Mouse (Mus musculus): ENCODE measurements around the gene Pmf1.
A peak's percentile ranks its signal among the peaks of the same experiment; 100 is the strongest.
"Not testable (repeated sequence)": the region's sequence is repeated elsewhere in the genome, so short reads cannot be mapped to it uniquely, and the experiment has no call there.

The Pmf1 gene

DNA sequence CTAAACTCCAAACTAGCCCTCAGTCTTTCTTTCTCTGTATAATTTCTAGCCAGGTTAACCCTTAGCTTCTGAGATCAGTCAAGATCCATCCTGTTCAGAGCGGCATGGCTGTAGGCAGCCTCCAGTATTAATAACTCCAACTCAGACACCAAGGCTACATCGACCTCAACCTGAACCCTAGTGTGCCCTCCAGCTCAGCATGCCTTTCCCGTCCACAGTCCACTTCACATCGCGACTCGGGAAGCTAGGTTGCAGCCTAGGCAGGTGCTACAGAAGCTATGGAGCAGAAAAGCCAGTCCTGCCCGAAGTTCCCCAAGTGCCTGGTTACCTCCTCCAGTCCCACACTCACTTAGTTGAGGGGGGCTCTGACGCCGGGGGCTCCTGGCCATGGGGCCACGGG lies 27.3 kb upstream of the Pmf1 start:
- no peak for DNase-seq (ENCODE audit: low spot score)

DNA sequence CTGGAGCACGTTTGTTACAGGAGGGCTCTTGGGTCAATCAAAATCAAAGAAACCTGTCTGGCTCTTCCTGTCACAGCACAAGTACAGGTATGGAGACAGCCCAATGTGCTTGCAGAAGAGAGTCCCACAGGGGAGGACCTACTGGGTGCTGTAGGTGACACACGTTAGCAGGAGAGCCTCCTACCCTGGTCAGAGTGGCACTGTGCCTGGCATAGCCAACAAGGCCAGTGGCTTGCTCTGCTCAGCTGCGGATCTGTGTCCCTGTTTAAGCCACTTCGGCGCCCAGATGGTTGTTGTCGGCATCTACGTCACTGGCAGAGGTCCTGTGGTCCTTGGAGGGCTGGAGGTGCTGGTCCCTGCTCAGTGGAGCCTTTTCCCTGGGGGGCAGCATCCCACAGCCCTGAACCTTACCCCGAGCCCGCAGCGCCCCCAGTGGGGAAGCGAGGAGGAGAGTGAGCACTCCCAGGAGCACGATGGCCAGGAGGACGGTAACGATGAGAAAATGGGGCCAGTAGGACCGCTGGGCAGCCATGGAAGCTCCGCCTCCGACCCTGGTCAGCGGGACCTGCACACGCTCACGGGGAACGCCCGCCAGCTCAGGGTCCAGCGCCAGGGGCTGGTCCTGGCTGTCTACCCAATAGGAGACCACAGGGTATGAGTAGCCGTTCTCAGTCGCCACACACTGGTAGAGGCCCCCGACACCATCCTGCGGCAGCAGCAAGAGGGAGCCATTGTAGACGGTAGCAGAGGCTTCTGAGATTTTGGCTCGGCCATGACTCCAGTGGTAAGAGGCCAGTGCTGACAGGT lies 26.5 kb upstream of the Pmf1 start:
- DNase-seq (ENCODE audit: low spot score), result peak; percentile 63

DNA sequence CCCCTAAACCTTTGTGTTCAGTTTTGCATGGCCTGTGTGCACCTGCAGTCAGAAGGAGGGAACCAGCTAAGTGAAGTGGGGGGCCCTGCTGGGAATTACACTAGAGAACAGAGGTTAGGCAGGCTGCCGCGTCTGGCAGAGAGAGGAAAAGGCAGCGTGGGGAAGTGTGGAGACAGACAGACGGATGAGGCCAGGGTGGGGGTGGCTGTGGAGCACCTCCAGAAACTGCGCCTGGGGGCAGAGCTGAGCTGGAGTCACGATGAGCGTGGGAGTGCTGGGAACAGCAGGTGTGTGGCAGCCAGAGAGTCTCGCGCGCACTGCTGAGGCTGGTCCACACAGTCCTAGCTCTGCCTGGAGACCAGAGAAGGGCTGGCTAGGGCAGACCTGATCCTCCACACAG lies 25.4 kb upstream of the Pmf1 start:
- DNase-seq (ENCODE audit: low spot score), result no peak

DNA sequence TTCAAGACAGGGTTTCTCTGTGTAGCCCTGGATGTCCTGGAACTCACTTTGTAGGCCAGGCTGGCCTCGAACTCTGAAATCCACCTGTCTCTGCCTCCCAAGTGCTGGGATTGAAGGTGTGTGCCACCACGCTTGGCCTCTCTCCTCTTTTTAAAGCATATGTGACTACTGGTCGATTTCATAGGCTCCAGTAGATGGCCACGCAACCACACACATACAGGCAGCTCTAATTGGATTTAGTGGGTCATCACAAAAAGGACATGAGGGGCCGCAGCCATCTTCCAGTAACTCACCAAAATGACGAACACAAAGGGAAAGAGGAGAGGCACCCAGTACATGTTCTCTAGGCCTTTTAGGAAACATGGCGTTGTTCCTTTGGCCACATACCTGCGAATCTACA lies 18.5 kb upstream of the Pmf1 start:
- not testable (repeated sequence) for DNase-seq (ENCODE audit: low spot score)

DNA sequence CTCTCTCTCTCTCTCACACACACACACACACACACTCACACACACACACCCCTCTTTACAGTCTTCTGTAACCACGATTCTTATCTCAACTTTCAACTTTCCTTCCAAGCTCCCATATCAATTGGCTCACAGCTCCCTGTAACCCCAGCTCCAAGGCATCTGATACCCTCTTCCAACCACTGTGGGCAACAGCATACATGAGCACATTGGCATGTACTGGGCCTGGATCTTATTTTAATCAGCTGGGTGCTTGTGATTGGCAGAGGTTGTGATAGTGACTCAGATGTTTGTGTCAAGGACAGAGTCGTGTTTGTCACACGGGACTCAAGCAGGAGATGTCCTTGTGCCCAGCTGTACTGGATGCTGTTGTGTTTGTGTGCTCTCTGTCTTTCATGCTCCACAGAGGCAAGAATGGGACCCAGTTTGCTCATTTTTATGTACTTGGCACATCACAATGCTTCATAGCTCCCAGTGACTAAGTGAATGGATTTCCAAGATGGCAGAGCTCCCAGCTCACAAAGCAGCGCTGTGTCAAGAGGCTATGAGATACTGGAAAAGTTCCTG lies 17.3 kb upstream of the Pmf1 start:
- DNase-seq (ENCODE audit: low spot score), result no peak

DNA sequence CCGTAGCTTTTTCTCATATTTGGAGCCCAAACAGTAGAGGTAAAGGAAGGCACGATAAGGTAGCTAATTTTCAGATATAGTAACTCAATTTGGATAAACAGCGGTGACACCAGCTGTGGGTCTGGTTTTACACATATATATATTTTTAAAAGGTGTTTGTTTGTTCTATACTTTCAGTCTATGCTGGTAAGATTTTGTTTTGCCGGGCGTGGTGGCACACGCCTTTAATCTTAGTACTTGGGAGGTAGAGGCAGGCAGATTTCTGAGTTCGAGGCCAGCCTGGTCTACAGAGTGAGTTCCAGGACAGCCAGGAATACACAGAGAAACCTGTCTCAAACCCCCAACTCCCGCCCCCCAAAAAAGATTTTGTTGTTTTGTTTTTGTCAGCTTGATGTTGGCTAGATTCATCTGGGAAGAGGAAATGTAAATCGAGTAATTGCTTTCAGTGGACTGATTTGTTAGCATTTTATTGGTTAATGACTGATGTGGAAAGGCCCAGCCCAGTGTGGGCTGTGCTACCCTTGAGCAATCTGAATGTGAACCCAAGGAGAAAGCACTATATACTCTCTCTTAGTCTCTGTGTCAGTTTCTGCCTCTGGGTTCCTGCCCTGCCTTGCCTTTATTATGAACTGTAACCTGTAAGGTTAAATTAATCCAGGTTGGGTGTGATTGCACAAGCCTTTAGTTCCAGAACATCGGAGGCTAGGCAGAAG lies 15.7 kb upstream of the Pmf1 start:
- no peak for DNase-seq (ENCODE audit: low spot score)

GRCm38 (mm10) chr3:88425330-88425689 lies 15.2 kb upstream of the Pmf1 start:
- DNase-seq (ENCODE audit: low spot score), result no peak

DNA sequence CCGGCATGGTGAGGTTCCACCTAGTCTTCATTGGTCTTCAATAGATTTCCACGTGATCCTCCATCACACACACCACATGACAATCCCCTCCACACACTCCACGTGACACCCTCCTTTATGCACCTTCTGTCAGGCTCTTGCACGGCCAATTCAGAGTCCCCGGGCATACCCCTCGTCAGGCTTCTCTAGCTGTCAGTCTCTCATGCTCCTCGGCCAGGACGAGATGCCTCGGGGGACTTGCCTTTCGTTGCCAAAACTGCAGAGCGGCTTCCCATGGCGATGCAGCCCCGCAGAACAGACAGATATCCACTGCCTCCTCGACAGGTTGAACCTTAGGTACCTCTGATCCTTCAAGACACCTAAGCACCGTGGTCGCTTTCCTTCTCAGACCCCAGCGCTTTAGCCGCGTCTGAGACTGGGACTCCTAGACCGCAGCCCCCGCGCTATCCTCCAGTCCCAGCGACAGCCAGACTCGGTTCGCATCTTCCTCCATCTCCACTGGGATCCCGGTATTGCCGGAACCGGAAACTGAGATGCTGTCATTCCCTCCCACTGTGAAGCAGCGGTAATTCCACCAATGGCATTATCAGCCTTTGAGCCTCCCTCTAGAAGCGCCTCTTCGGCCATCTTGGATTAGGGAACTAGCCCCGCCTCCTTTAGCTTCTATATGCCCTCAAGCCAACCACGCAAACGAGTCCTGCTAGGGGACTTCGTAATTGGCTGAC lies 14.6 kb upstream of the Pmf1 start, which contains the start of gene Slc25a44:
Gene Slc25a44, minus strand, starts transcription at position 535 of the 725 bp plus-strand sequence.
- peak; percentile 84 for DNase-seq (ENCODE audit: low spot score)

- no peak for DNase-seq (ENCODE audit: low spot score)
Observed at GRCm38 (mm10) chr3:88422020-88422720, 12.0 kb upstream of the Pmf1 start.

DNA sequence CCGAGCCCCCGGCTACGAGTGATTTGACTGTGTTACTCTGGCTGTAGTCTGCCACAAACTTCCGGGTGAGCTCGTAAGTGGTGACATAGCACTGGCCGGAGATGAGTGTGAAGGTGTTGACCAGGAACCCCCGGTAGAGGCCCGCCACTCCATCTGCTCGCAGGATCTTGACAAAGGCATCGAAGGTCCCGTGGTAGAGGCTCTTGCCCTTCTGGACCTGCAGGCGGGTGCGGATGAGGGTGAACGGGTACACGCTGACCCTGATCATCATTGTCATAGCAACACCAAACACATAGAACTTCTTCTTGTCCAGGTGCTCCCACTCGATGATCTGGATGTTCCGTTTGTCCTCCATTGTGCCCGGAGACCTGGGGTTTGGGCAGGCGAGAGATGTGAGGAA lies 10.6 kb upstream of the Pmf1 start:
- DNase-seq (ENCODE audit: low spot score), result no peak

- no peak for DNase-seq (ENCODE audit: low spot score)
Observed at GRCm38 (mm10) chr3:88418016-88418415, 7.9 kb upstream of the Pmf1 start.

- no peak for DNase-seq (ENCODE audit: low spot score)
Observed at GRCm38 (mm10) chr3:88415668-88416067, 5.5 kb upstream of the Pmf1 start.

DNA sequence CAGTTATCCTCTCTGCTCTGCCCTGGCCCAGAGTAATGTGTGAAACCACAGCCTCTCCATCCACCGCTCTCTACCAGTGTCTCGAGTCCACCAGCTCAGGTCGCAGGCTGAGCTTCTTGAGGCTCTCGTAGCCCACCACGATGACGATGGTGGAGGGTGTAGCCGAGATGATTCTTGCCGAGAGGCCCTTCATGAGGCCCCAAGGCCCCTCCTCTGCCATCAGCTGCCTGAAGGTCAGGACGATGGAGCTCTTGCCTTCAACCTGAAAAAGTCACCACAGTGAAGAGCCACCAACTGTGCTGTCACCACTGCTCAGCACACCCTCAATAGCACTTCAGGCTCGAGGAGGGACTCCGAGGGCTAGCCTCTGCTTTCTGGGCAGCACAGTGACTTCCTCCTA lies 2.5 kb upstream of the Pmf1 start:
- DNase-seq (ENCODE audit: low spot score), result no peak

DNA sequence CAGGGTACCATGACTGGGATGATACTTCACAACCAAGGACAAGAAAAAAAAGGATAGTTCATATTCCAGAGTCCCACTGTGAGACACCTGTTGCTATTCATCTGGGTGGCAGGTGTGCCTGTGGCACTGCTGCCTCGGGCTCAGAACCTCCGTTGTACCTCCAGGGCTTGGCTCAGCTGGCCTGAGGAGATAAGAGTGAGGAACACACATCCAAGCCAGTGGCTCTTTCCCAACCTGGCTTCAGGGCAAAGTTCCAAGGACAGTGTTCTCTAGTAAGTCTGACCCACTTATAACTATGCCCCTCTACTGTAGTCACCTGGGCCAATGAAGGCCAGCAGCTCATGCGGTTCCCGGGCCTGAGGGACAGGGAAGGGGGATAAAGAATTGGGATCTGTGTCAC lies 1.6 kb upstream of the Pmf1 start:
- no peak for DNase-seq (ENCODE audit: low spot score)

DNA sequence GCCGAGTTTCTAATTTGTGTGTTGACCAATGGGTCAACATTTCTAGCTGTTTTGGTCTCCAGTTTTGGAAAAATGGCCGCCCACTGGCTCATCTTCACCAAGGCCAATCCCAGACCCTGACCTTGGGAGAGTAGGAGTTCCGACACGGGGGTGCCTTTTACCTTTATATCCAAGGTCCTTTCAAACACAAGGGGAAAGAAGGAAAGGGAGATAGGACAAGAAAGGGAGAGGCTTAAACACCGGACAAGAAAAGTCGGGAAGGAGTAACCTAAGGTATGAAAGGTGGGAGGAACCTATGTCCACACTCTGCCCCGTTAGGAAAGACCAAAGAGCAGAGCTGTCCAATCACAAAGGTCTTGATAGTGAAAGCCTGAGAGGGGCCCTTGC lies 507 bp upstream of the Pmf1 start:
- DNase-seq (ENCODE audit: low spot score), result no peak

DNA sequence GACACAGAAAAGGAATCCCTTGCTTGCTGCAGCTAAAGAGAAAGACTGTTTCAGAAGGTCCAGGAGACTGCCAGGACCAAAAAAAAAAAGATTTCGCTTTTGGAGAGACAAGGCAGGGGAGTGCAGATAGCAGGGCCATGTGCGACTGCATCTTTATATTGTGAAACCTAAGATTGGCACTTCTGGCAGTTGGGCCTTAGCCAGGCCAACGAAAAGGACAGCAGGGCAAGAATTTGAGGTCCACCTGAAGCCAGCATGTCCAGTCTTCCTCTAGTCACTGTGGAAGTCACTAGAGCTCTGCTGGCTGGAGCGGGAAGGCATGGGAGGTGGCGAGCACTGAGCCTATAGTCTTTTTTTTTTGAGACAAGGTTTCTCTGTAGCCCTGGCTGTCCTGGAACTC lies 1.2 kb downstream of the Pmf1 start:
- no peak for DNase-seq (ENCODE audit: low spot score)

DNA sequence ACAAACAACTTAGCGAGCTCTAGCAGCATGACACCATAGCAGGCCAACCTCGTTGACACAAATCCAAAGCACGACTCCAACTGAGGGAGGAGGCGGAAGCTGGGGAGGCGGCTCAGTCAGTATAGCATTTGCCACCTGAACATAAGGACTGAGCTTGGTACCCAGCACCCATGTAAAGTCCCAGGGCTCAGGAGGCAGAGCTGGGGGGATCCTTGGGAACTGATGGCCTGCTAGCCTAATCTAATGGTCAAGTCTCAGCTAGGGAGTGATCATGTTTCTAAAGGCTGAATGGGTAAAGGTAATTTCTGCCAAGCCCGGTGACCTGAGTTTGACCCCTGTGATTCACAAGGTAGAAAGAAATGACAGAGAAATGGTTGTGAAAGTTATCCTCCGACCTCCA lies 2.6 kb downstream of the Pmf1 start:
- no peak for DNase-seq (ENCODE audit: low spot score)

GRCm38 (mm10) chr3:88407090-88407489 lies 3.0 kb downstream of the Pmf1 start:
- peak; percentile 41 for DNase-seq (ENCODE audit: low spot score)

GRCm38 (mm10) chr3:88403522-88404230 lies 6.5 kb downstream of the Pmf1 start:
- peak; percentile 1 for DNase-seq (ENCODE audit: low spot score)

GRCm38 (mm10) chr3:88398666-88399065 lies 11.5 kb downstream of the Pmf1 start:
- no peak for DNase-seq (ENCODE audit: low spot score)

GRCm38 (mm10) chr3:88395742-88396141 lies 14.4 kb downstream of the Pmf1 start:
- DNase-seq (ENCODE audit: low spot score), result no peak

Measured in ovary, postnatal 36 days (tissue).